Mouse (Mus musculus): Measurements from ENCODE around the gene Kcnh7. TPM values are rescaled to one million over a fixed set of nuclear protein-coding genes. Genes with fewer than 3 reads are reported as not detected.
"Not testable (repeated sequence)": the region's sequence is repeated elsewhere in the genome, so short reads cannot be mapped to it uniquely, and the experiment has no call there.

The Kcnh7 gene
- polyA plus RNA-seq, 1 experiment from 2014 or later = 0.10 TPM

DNA sequence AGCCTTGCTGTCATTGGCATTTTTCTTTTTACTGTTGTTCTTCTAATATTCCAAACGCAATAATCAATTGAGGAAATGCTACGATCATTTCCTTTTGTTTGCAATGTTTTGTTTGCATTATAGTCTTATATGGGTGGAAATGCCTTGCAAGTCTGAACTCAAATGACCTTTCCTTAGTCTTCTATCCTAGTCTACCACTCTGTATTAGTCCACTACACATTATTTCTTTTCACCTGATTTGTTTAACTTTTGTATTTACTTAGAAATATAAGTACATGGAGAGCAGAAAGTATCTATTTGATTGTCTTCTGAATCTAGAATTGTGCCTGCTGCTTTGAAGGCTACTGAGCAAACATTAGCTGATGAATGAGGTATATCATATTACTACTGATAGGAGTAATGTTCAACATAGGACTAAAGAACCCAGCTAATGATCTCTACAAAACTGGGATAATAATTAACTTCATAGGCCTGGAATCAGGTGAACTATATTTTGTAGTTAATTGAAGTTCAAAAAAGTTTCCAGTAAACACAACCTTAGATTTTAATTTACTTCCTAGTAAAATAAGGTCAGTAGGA is 399.5 kb downstream of the Kcnh7 start:
- no peaks in the 10 kb centered on the region for H3K27me3 ChIP-seq (ENCODE audit: control insufficient read depth, insufficient read depth, low read depth, low read length)
- ATAC-seq (ENCODE audit: low read depth) = no peak
- no peak overlapping the region for H3K4me3 ChIP-seq (ENCODE audit: low read length)
- WGBS = 46% methylated on average over 2 of the region's 2 CpGs
- no peak overlapping the region for H3K9ac ChIP-seq (ENCODE audit: low read length)
- no peak overlapping the region for H3K4me2 ChIP-seq (ENCODE audit: low read depth, low read length)
- H3K9me3 ChIP-seq (ENCODE audit: control insufficient read depth, low read length) = no peaks in the 10 kb centered on the region
- no peaks in the 10 kb centered on the region for H3K4me1 ChIP-seq (replicated peaks; ENCODE audit: control insufficient read depth, insufficient read depth, low read length)
- no peak overlapping the region for H3K27ac ChIP-seq (ENCODE audit: low read length)
- no peaks in the 10 kb centered on the region for H3K36me3 ChIP-seq (ENCODE audit: control insufficient read depth, insufficient read depth, low read length)

- no peaks in the 10 kb centered on the region for H3K4me1 ChIP-seq (replicated peaks; ENCODE audit: control insufficient read depth, insufficient read depth, low read length)
- H3K4me3 ChIP-seq (ENCODE audit: low read length) = no peak overlapping the region
- no peak overlapping the region for H3K9ac ChIP-seq (ENCODE audit: low read length)
- ATAC-seq (ENCODE audit: low read depth) = no peak
- H3K4me2 ChIP-seq (ENCODE audit: low read depth, low read length) = no peak overlapping the region
- no peaks in the 10 kb centered on the region for H3K27me3 ChIP-seq (ENCODE audit: control insufficient read depth, insufficient read depth, low read depth, low read length)
- 77% methylated on average over 2 of the region's 2 CpGs for WGBS
- H3K9me3 ChIP-seq (ENCODE audit: control insufficient read depth, low read length) = no peaks in the 10 kb centered on the region
- no peak overlapping the region for H3K27ac ChIP-seq (ENCODE audit: low read length)
- no peaks in the 10 kb centered on the region for H3K36me3 ChIP-seq (ENCODE audit: control insufficient read depth, insufficient read depth, low read length)
Observed at GRCm38 (mm10) chr2:62746256-62746655, 437.8 kb downstream of the Kcnh7 start.

GRCm38 (mm10) chr2:62743098-62743497 is 441.0 kb downstream of the Kcnh7 start:
- H3K36me3 ChIP-seq (ENCODE audit: control insufficient read depth, insufficient read depth, low read length) = no peaks in the 10 kb centered on the region
- H3K9ac ChIP-seq (ENCODE audit: low read length) = no peak overlapping the region
- H3K4me3 ChIP-seq (ENCODE audit: low read length) = no peak overlapping the region
- no peaks in the 10 kb centered on the region for H3K4me1 ChIP-seq (replicated peaks; ENCODE audit: control insufficient read depth, insufficient read depth, low read length)
- no peak overlapping the region for H3K4me2 ChIP-seq (ENCODE audit: low read depth, low read length)
- H3K27ac ChIP-seq (ENCODE audit: low read length) = no peak overlapping the region
- 65% methylated on average over 2 of the region's 2 CpGs for WGBS
- no peaks in the 10 kb centered on the region for H3K27me3 ChIP-seq (ENCODE audit: control insufficient read depth, insufficient read depth, low read depth, low read length)
- no peak for ATAC-seq (ENCODE audit: low read depth)
- H3K9me3 ChIP-seq (ENCODE audit: control insufficient read depth, low read length) = no peaks in the 10 kb centered on the region

DNA sequence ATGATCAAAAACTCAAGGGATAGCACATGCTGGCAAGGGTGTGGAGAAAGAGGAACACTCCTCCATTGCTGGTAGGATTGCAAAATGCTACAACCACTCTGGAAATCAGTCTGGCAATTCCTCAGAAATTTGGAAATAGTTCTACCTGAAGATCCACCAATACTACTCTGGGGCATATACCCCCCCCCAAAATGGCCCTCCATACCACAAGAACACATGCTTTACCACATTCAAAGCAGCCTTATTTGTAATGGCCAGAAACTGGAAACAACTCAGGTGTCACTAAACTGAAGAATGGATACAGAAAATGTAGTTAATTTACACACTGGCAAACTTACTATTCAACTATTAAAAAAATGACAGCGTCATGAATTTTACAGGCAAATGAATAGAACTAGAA is 453.4 kb downstream of the Kcnh7 start:
- Histone ChIP-seq H3K36me3 (ENCODE audit: control insufficient read depth, insufficient read depth, low read length) (no peaks in the 10 kb centered on the region), H3K4me2 (ENCODE audit: low read depth, low read length) (no peak overlapping the region), H3K9ac (ENCODE audit: low read length) (no peak overlapping the region), H3K27ac (ENCODE audit: low read length) (no peak overlapping the region), H3K4me1 (replicated peaks; ENCODE audit: control insufficient read depth, insufficient read depth, low read length) (no peaks in the 10 kb centered on the region), H3K4me3 (ENCODE audit: low read length) (no peak overlapping the region), H3K9me3 (ENCODE audit: control insufficient read depth, low read length) (no peaks in the 10 kb centered on the region), H3K27me3 (ENCODE audit: control insufficient read depth, insufficient read depth, low read depth, low read length) (no peaks in the 10 kb centered on the region)
- no peak for ATAC-seq (ENCODE audit: low read depth)
- WGBS = 76% methylated on average over 1 of the region's 1 CpGs

GRCm38 (mm10) chr2:62727732-62728131 is 456.4 kb downstream of the Kcnh7 start:
- Histone ChIP-seq H3K36me3 (ENCODE audit: control insufficient read depth, insufficient read depth, low read length) (no peaks in the 10 kb centered on the region), H3K4me3 (ENCODE audit: low read length) (no peak overlapping the region)
- ATAC-seq (ENCODE audit: low read depth) = no peak

DNA sequence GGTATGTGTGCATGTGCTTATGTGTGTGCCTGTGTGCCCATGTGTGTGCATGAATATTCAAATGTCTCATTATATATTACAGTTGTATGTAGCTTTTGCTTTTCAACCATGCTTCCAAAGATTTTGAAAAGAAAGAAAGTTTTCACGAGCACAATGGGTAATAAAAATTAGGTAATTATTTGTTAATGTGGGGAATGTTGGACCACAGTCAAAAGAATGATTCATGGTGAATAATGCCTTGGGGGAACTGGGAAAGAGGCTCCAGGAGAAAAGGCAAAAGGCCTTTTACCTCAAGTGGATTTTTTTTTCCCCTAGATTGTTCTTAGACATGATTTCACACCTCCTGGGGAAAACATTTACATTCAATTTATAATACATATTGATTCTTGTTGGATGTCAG is 458.1 kb downstream of the Kcnh7 start:
- Histone ChIP-seq H3K4me1 (replicated peaks; ENCODE audit: control insufficient read depth, insufficient read depth, low read length) (no peaks in the 10 kb centered on the region), H3K27ac (ENCODE audit: low read length) (no peak overlapping the region), H3K4me2 (ENCODE audit: low read depth, low read length) (no peak overlapping the region), H3K9ac (ENCODE audit: low read length) (no peak overlapping the region), H3K27me3 (ENCODE audit: control insufficient read depth, insufficient read depth, low read depth, low read length) (no peaks in the 10 kb centered on the region), H3K4me3 (ENCODE audit: low read length) (no peak overlapping the region), H3K9me3 (ENCODE audit: control insufficient read depth, low read length) (no peaks in the 10 kb centered on the region), H3K36me3 (ENCODE audit: control insufficient read depth, insufficient read depth, low read length) (no peaks in the 10 kb centered on the region)
- ATAC-seq (ENCODE audit: low read depth) = no peak
- 36% methylated on average over 1 of the region's 1 CpGs for WGBS

More at GRCm38 (mm10) chr2:62727732-62728131, 456.4 kb downstream of the Kcnh7 start:
- H3K9me3 ChIP-seq (ENCODE audit: control insufficient read depth, low read length) = no peaks in the 10 kb centered on the region
- WGBS = 86% methylated on average over 2 of the region's 2 CpGs
- H3K27ac ChIP-seq (ENCODE audit: low read length) = no peak overlapping the region
- no peaks in the 10 kb centered on the region for H3K4me1 ChIP-seq (replicated peaks; ENCODE audit: control insufficient read depth, insufficient read depth, low read length)
- no peaks in the 10 kb centered on the region for H3K27me3 ChIP-seq (ENCODE audit: control insufficient read depth, insufficient read depth, low read depth, low read length)
- H3K4me2 ChIP-seq (ENCODE audit: low read depth, low read length) = no peak overlapping the region
- H3K9ac ChIP-seq (ENCODE audit: low read length) = no peak overlapping the region

DNA sequence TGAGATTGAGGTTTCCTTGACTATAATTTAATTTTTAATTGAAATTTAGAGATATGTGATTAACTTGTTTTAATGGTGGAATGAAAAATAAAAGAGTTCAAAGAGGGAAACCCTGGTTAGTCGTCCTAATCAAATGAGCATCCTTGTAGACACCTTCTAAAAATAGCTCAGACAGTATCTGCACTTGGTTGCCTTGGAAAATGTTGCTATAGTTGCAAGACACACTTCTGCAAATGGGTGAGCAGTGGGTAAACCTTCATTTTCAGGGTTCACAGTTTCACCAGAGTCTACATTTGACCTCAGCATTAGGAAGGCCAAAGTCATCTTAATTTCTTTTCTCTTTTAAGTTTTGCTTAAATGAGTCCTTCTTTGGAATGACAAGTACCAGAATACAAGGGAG is 465.7 kb downstream of the Kcnh7 start:
- Histone ChIP-seq H3K27ac (ENCODE audit: low read length) (no peak overlapping the region), H3K4me1 (replicated peaks; ENCODE audit: control insufficient read depth, insufficient read depth, low read length) (no peaks in the 10 kb centered on the region), H3K36me3 (ENCODE audit: control insufficient read depth, insufficient read depth, low read length) (no peaks in the 10 kb centered on the region), H3K4me2 (ENCODE audit: low read depth, low read length) (no peak overlapping the region), H3K27me3 (ENCODE audit: control insufficient read depth, insufficient read depth, low read depth, low read length) (no peaks in the 10 kb centered on the region), H3K9me3 (ENCODE audit: control insufficient read depth, low read length) (no peaks in the 10 kb centered on the region), H3K4me3 (ENCODE audit: low read length) (no peak overlapping the region), H3K9ac (ENCODE audit: low read length) (no peak overlapping the region)
- WGBS = 33% methylated on average over 1 of the region's 1 CpGs
- no peak for ATAC-seq (ENCODE audit: low read depth)

GRCm38 (mm10) chr2:62717270-62717669 is 466.8 kb downstream of the Kcnh7 start:
- H3K4me3 ChIP-seq (ENCODE audit: low read length) = no peak overlapping the region
- no peaks in the 10 kb centered on the region for H3K27me3 ChIP-seq (ENCODE audit: control insufficient read depth, insufficient read depth, low read depth, low read length)
- H3K36me3 ChIP-seq (ENCODE audit: control insufficient read depth, insufficient read depth, low read length) = no peaks in the 10 kb centered on the region
- no peaks in the 10 kb centered on the region for H3K9me3 ChIP-seq (ENCODE audit: control insufficient read depth, low read length)
- no peak overlapping the region for H3K27ac ChIP-seq (ENCODE audit: low read length)
- H3K4me2 ChIP-seq (ENCODE audit: low read depth, low read length) = no peak overlapping the region
- no peak for ATAC-seq (ENCODE audit: low read depth)
- 74% methylated on average over 6 of the region's 6 CpGs for WGBS
- H3K9ac ChIP-seq (ENCODE audit: low read length) = no peak overlapping the region
- H3K4me1 ChIP-seq (replicated peaks; ENCODE audit: control insufficient read depth, insufficient read depth, low read length) = no peaks in the 10 kb centered on the region

- no peaks in the 10 kb centered on the region for H3K27me3 ChIP-seq (ENCODE audit: control insufficient read depth, insufficient read depth, low read depth, low read length)
- ATAC-seq (ENCODE audit: low read depth) = no peak
- H3K4me2 ChIP-seq (ENCODE audit: low read depth, low read length) = no peak overlapping the region
- no peak overlapping the region for H3K27ac ChIP-seq (ENCODE audit: low read length)
- H3K4me1 ChIP-seq (replicated peaks; ENCODE audit: control insufficient read depth, insufficient read depth, low read length) = no peaks in the 10 kb centered on the region
- WGBS = 91% methylated on average over 4 of the region's 4 CpGs
- H3K36me3 ChIP-seq (ENCODE audit: control insufficient read depth, insufficient read depth, low read length) = no peaks in the 10 kb centered on the region
- no peaks in the 10 kb centered on the region for H3K9me3 ChIP-seq (ENCODE audit: control insufficient read depth, low read length)
- no peak overlapping the region for H3K4me3 ChIP-seq (ENCODE audit: low read length)
- H3K9ac ChIP-seq (ENCODE audit: low read length) = no peak overlapping the region
Observed at GRCm38 (mm10) chr2:62715260-62715659, 468.8 kb downstream of the Kcnh7 start.

GRCm38 (mm10) chr2:62714362-62714761 is 469.7 kb downstream of the Kcnh7 start:
- H3K27ac ChIP-seq (ENCODE audit: low read length); ATAC-seq (ENCODE audit: low read depth); H3K36me3 ChIP-seq (ENCODE audit: control insufficient read depth, insufficient read depth, low read length); H3K4me3 ChIP-seq (ENCODE audit: low read length); H3K9ac ChIP-seq (ENCODE audit: low read length); H3K9me3 ChIP-seq (ENCODE audit: control insufficient read depth, low read length); H3K4me1 ChIP-seq (replicated peaks; ENCODE audit: control insufficient read depth, insufficient read depth, low read length); H3K27me3 ChIP-seq (ENCODE audit: control insufficient read depth, insufficient read depth, low read depth, low read length); H3K4me2 ChIP-seq (ENCODE audit: low read depth, low read length): not testable (repeated sequence)
- WGBS = 88% methylated on average over 4 of the region's 4 CpGs

All from lung, embryonic 16.5 days (tissue).